Mouse (Mus musculus): ENCODE results near the gene Atp1a4. TPM values are rescaled to one million over a fixed set of nuclear protein-coding genes. Genes with fewer than 3 reads are reported as not detected.

Atp1a4 gene
- polyA plus RNA-seq (2014; fragmentation: Illumina TruSeq; extraction: RNeasy Lipid Tissue Mini Kit (QIAGEN cat#74804); ENCODE audit: low read depth, low replicate concordance), result not detected

DNA sequence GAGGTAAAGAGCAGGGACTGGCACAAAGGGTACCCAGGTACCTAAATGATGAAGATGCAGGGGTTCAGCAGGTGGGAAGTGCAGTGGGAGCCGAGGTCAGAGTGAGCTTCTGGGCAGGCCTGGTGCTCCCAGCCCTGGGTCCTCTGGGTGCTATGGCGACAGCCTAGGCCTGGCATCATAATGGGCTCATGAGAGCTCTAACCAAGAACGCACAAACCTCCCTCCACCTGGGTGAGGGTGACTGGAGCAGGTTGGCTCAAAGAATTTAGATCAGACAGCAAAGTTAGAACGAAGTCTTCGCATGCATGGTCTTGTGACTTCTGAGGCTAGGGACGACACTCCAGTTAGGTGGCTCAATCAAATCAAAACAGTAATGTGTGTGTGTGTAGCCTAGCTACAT, at the start of gene Atp1a4:
Atp1a4 (minus strand) TSS at position 101 of the 400 bp plus-strand sequence.

DNA sequence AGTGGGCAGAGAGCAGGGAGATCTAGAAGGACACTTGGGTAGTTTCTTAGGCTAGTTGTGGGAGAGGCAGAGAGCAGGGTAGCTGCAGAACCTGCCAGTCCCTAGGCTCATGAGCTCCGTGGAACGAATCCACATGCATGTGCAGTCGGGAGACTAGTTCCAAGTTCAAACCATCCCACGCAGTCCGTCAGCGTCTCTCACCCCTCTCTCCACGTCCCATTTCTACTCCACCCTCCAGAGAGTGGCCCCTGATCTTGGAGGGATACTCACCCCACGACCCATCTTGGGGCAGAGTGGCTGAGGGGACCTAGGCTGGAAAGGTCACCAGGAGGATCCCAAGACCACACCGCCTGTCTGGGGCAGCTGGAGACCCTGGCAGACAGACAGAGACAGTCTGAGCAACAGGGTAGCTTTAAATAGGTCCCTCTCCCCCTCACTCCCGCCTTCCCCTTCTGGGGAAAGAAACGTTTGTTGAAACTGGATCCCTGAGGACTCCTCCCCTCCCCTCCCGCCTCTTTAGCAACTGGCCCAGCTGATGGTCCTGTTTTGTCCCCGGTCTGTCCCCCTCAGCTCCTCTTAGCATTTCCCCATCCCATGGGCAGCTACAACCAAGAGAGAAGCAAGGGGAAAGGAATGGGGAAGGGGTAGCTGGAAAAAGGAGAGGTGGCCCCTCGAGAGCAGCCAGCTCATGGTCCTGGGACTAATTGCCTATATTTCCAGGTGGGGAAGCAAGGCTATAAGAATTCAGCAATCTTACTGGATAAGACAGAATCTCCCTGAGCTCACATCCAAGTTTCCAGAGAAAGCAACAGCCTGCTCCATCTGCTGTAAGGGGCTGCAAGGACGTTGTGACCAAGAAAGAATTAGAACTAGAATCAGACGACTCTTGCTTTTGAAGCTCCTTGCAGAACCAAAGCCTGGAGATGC, 39.7 kb upstream of the Atp1a4 start, which contains the start of gene Atp1a2:
Atp1a2 (minus strand) TSS at position 454 of the 927 bp plus-strand sequence.

DNA sequence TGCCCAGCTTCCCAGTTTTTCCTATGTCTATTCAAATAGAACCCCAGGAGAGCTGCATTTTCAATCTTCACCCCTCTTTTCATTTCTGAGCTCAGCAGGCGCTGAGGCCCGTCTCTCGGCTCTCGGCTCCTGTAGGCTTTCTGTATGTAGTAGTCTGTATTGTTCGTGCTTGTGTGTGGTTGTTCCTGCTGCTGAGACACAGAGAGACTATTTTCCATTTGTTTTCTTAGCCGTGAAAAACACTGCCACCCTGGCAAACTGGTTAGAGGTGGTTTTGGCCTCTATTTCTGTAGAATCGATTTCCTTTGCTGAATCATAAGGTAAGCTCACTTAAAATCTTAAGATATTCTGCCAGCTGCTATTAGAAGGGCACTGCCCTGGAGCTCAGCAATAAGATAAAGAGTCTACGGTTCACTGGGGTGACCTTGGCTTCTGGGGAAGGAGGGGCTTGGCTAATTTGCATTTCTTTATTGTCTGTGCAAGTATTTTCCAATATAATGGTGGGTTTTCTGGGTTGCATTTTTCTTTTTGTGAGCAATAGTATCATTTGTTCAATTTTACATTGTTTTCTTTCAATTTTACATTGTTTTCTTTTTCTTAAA, 3.4 kb upstream of the Atp1a4 start, which contains the start of gene Igsf8:
Igsf8 (plus strand) TSS at position 165 of the 602 bp plus-strand sequence.

DNA sequence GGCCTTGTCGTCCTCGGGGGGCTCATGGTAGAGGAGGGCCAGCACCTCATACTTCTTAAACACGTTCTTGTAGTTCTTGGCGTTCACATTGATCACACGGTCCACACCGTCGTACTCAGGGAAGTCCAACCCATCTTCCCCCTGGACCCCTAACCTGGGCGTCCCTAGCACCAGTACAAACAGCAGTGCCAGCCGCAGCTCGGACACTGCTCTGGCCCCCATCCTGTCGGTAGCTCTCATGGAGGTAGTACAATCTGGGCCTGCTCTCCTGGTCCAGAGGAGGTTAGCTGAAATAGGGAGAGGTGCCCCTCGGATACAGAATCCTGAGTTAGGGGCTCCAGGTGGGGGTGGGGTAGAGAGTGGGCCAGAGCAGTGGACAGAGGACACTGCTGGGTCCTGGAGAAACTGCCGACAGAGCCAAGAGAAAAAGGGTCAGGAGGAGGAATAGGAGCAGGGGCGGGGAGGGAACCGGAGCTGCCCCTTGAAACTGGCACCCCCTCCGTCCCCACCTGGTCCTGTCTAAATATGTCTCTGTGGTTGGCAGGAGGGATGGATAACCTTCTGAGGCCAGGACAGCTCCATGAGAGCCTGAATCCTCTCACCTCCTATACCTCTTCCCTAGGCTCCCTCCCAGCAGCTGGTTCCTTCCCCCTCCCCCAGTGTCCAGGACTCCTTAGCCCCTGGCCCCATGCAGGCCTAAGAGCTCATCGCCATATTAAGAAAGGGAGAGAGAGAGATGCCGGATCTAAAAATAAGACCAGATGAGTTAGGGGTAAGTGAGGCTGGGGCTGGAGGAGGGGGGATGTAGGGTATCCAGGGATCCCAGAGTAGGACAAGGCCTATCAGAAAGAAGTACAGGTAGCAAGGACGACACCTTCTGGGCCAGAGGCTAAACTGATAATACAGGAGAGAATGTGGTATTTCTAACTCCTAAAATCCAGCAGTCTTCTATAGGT, 38.5 kb downstream of the Atp1a4 start, which contains the start of gene Casq1:
Casq1 (minus strand) TSS at position 418 of the 956 bp plus-strand sequence.

DNA sequence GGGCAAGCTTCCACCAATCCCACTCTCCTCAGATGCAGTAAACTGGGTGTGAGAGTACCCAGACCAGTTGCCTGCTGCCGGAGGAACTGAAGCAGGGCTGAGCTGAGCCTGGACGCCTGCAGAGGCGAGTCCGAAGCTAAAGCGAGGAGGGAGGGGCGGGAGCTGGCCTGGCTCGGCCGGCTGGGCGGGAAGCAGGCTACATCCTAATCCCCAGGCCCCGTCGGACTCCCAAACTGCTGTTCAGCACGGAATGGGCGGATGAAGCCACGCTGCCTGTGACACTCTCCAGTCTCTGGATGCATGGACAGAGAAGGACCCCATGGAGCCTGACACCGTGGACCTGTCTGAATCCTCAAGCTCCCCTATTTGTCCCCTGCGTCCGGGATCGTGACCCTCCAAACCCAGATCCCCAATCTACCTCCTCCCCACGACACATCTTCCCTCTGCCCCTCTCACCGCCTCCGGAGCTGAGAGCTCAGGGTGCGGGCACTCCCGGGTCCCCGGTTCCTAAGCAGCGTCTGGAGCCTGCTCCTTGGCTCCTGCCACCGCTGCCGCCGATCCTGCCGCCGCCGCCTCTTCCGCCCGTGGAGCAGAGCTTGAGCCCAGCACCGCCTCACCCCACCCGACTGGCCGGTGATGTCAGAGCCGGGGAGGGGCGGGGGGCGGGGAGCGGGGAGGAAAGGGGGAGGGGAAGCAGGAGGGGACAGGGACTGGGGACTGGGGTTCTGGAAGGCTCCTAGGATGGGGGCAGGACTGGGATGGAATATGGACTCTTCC, 51.9 kb downstream of the Atp1a4 start, which contains the start of gene Pea15a:
Pea15a (minus strand) TSS at position 664 of the 777 bp plus-strand sequence.

Other genes with a start within 250 kb of the Atp1a4 start
- gene Vangl2, start 230.0 kb downstream of the Atp1a4 start, polyA plus RNA-seq (2014; fragmentation: Illumina TruSeq; extraction: RNeasy Lipid Tissue Mini Kit (QIAGEN cat#74804); ENCODE audit: low read depth, low replicate concordance), result 0.24 TPM
- gene Nhlh1, start 200.8 kb downstream of the Atp1a4 start, polyA plus RNA-seq (2014; fragmentation: Illumina TruSeq; extraction: RNeasy Lipid Tissue Mini Kit (QIAGEN cat#74804); ENCODE audit: low read depth, low replicate concordance), result not detected
- 106 TPM for gene Copa, start 175.9 kb downstream of the Atp1a4 start, polyA plus RNA-seq (2014; fragmentation: Illumina TruSeq; extraction: RNeasy Lipid Tissue Mini Kit (QIAGEN cat#74804); ENCODE audit: low read depth, low replicate concordance)
- 12.3 TPM for gene Ncstn, start 175.6 kb downstream of the Atp1a4 start, polyA plus RNA-seq (2014; fragmentation: Illumina TruSeq; extraction: RNeasy Lipid Tissue Mini Kit (QIAGEN cat#74804); ENCODE audit: low read depth, low replicate concordance)
- 73.3 TPM for gene Pex19, start 131.7 kb downstream of the Atp1a4 start, polyA plus RNA-seq (2014; fragmentation: Illumina TruSeq; extraction: RNeasy Lipid Tissue Mini Kit (QIAGEN cat#74804); ENCODE audit: low read depth, low replicate concordance)
- 55.5 TPM for gene Dcaf8, start 110.3 kb downstream of the Atp1a4 start, polyA plus RNA-seq (2014; fragmentation: Illumina TruSeq; extraction: RNeasy Lipid Tissue Mini Kit (QIAGEN cat#74804); ENCODE audit: low read depth, low replicate concordance)
- gene Pea15a, start 51.6 kb downstream of the Atp1a4 start, polyA plus RNA-seq (2014; fragmentation: Illumina TruSeq; extraction: RNeasy Lipid Tissue Mini Kit (QIAGEN cat#74804); ENCODE audit: low read depth, low replicate concordance), result 15.9 TPM
- gene Casq1, start 38.5 kb downstream of the Atp1a4 start, polyA plus RNA-seq (2014; fragmentation: Illumina TruSeq; extraction: RNeasy Lipid Tissue Mini Kit (QIAGEN cat#74804); ENCODE audit: low read depth, low replicate concordance), result not detected
- gene Igsf8, start 3.2 kb upstream of the Atp1a4 start, polyA plus RNA-seq (2014; fragmentation: Illumina TruSeq; extraction: RNeasy Lipid Tissue Mini Kit (QIAGEN cat#74804); ENCODE audit: low read depth, low replicate concordance), result 0.48 TPM
- 0.19 TPM for gene Atp1a2, start 39.6 kb upstream of the Atp1a4 start, polyA plus RNA-seq (2014; fragmentation: Illumina TruSeq; extraction: RNeasy Lipid Tissue Mini Kit (QIAGEN cat#74804); ENCODE audit: low read depth, low replicate concordance)
- gene Kcnj9, start 70.9 kb upstream of the Atp1a4 start, polyA plus RNA-seq (2014; fragmentation: Illumina TruSeq; extraction: RNeasy Lipid Tissue Mini Kit (QIAGEN cat#74804); ENCODE audit: low read depth, low replicate concordance), result not detected
- 1.0 TPM for gene Kcnj10, start 82.8 kb upstream of the Atp1a4 start, polyA plus RNA-seq (2014; fragmentation: Illumina TruSeq; extraction: RNeasy Lipid Tissue Mini Kit (QIAGEN cat#74804); ENCODE audit: low read depth, low replicate concordance)
- 7.2 TPM for gene Pigm, start 118.1 kb upstream of the Atp1a4 start, polyA plus RNA-seq (2014; fragmentation: Illumina TruSeq; extraction: RNeasy Lipid Tissue Mini Kit (QIAGEN cat#74804); ENCODE audit: low read depth, low replicate concordance)
- not detected for gene Slamf9, start 216.9 kb upstream of the Atp1a4 start, polyA plus RNA-seq (2014; fragmentation: Illumina TruSeq; extraction: RNeasy Lipid Tissue Mini Kit (QIAGEN cat#74804); ENCODE audit: low read depth, low replicate concordance)
- gene Igsf9, start 223.4 kb upstream of the Atp1a4 start, polyA plus RNA-seq (2014; fragmentation: Illumina TruSeq; extraction: RNeasy Lipid Tissue Mini Kit (QIAGEN cat#74804); ENCODE audit: low read depth, low replicate concordance), result not detected
- 4.8 TPM for gene Tagln2, start 241.6 kb upstream of the Atp1a4 start, polyA plus RNA-seq (2014; fragmentation: Illumina TruSeq; extraction: RNeasy Lipid Tissue Mini Kit (QIAGEN cat#74804); ENCODE audit: low read depth, low replicate concordance)